Mouse (Mus musculus) ES-E14 (cell line): Measurements from ENCODE around the gene Sestd1.

Experiments used
- CHD2 ChIP-seq: IDR thresholded peaks from 2 replicates; pipeline ENCODE4 v1.6.1; 2014; ENCODE audit warnings: mild to moderate bottlenecking, low read depth, low read length, inconsistent platforms
- MAFK ChIP-seq: IDR thresholded peaks from 2 replicates; pipeline ENCODE4 v1.6.1; 2014; ENCODE audit warnings: mild to moderate bottlenecking, low read depth, low read length, inconsistent platforms; ENCODE audit not compliant: insufficient read depth

GRCm38 (mm10) chr2:77148215-77148614 is 132.2 kb downstream of the Sestd1 start:
- TF ChIP-seq CHD2, result no peak
- TF ChIP-seq MAFK, result no peak
